Mouse (Mus musculus) neural tube, embryonic 15.5 days (tissue): Measurements from ENCODE around the gene Zfp784. TPM values are rescaled to one million over a fixed set of nuclear protein-coding genes. Genes with fewer than 3 reads are reported as not detected.
"Not testable (repeated sequence)": the region's sequence is repeated elsewhere in the genome, so short reads cannot be mapped to it uniquely, and the experiment has no call there.

Experiments
- ATAC-seq: fragments of 200-750 bp; cut with Nextera tagmentation; 2 replicates; pipeline ENCODE4 v1.8.0; 2017; ENCODE audit warnings: mild to moderate bottlenecking, moderate TSS enrichment, moderate library complexity; ENCODE audit not compliant: low FRiP score
- H3K27ac ChIP-seq: fragments of 300-500 bp; sonication (generic); replicated peaks from 2 replicates; pipeline ENCODE4 v1.5.1; 2015; ENCODE audit warnings: mild to moderate bottlenecking, inconsistent platforms
- H3K27me3 ChIP-seq: fragments of 300-500 bp; sonication (generic); replicated peaks from 2 replicates; pipeline ENCODE4 v1.6.1; 2015; ENCODE audit warnings: inconsistent platforms
- H3K36me3 ChIP-seq: fragments of 300-500 bp; sonication (generic); 2 replicates; pipeline ENCODE4 v1.6.1; 2015; ENCODE audit warnings: inconsistent platforms
- H3K4me1 ChIP-seq: fragments of 300-500 bp; sonication (generic); 2 replicates; pipeline ENCODE4 v1.6.1; 2015; ENCODE audit warnings: inconsistent platforms
- H3K4me2 ChIP-seq: fragments of 300-500 bp; sonication (generic); 2 replicates; pipeline ENCODE4 v1.6.1; 2015; ENCODE audit warnings: inconsistent platforms, mild to moderate bottlenecking, moderate library complexity
- H3K4me3 ChIP-seq: fragments of 300-500 bp; sonication (generic); replicated peaks from 2 replicates; pipeline ENCODE4 v1.5.1; 2015; ENCODE audit warnings: mild to moderate bottlenecking, inconsistent platforms
- H3K9ac ChIP-seq: fragments of 300-500 bp; sonication (generic); replicated peaks from 2 replicates; pipeline ENCODE4 v1.6.1; 2015; ENCODE audit warnings: mild to moderate bottlenecking, inconsistent platforms
- H3K9me3 ChIP-seq: fragments of 300-500 bp; sonication (generic); replicated peaks from 2 replicates; pipeline ENCODE4 v1.6.1; 2016; ENCODE audit warnings: inconsistent platforms
- WGBS: fragments of 180-500 bp; shearing (Covaris S2); methylation state at CpG from one replicate; pipeline ENCODE4 v1.1.7; 2015; ENCODE audit warnings: mixed read lengths; 5-methylcytosine and 5-hydroxymethylcytosine counted together
- polyA plus RNA-seq: library from polyadenylated mRNA; unstranded; fragments of >200 nt; fragmentation: Nextera tagmentation; extraction: Ambion mirVana; gene quantifications from 2 replicates; pipeline ENCODE4 v1.2.1, GENCODE M21; 2015

Gene Zfp784
- 7.7 and 9.0 TPM in 2 replicates for polyA plus RNA-seq

GRCm38 (mm10) chr7:5038109-5038732, at the start of gene Zfp784:
Zfp784 (minus strand) TSS chr7:5038446.
- ATAC-seq: peak; percentile 94
- Histone ChIP-seq H3K4me1 (peaks cover 22% of the 10 kb centered on the region), H3K9me3 (no peaks in the 10 kb centered on the region), H3K36me3 (peaks cover 24% of the 10 kb centered on the region), H3K9ac (peak within 1 kb of the TSS; percentile 74), H3K4me2 (peak within 1 kb of the TSS; percentile 68), H3K4me3 (peak within 1 kb of the TSS; percentile 61), H3K27ac (peak within 1 kb of the TSS; percentile 99), H3K27me3 (no peaks in the 10 kb centered on the region)
- WGBS: under 1% methylated on average over 48 of the region's 48 CpGs

DNA sequence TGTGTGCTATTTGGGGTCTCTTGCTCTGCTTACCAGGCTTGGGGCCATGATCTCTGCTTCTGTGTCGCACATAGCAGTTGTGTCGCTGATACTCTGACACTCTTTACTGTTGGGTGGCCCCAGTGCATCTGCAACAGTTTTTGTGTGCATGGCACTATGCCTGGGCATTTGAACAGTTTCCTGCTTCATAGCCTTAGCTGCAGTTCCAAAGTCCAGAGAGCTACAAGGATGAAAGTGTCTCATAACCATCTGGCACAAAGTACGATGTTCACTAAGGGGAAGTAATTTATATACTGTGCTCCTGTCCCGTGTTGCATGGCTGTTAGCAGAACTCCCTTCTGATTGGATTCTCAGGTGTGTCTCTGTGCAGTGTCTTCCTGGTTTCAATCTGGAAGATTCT, 49.6 kb upstream of the Zfp784 start:
- Histone ChIP-seq H3K4me2 (no peak overlapping the region), H3K27ac (no peak overlapping the region), H3K9ac (no peak overlapping the region), H3K36me3 (peaks cover 30% of the 10 kb centered on the region; the same call in 1 of the 2 replicates), H3K9me3 (no peaks in the 10 kb centered on the region), H3K4me3 (no peak overlapping the region), H3K4me1 (peaks cover 28% of the 10 kb centered on the region; the same call in 1 of the 2 replicates), H3K27me3 (no peaks in the 10 kb centered on the region)
- no peak for ATAC-seq
- WGBS: 87% methylated on average over 4 of the region's 4 CpGs

- ATAC-seq: no peak
- H3K36me3 ChIP-seq: peaks cover 24% of the 10 kb centered on the region; the same call in 1 of the 2 replicates
- 63% methylated on average over 5 of the region's 5 CpGs for WGBS
Observed at GRCm38 (mm10) chr7:5086921-5087440, 48.7 kb upstream of the Zfp784 start.

DNA sequence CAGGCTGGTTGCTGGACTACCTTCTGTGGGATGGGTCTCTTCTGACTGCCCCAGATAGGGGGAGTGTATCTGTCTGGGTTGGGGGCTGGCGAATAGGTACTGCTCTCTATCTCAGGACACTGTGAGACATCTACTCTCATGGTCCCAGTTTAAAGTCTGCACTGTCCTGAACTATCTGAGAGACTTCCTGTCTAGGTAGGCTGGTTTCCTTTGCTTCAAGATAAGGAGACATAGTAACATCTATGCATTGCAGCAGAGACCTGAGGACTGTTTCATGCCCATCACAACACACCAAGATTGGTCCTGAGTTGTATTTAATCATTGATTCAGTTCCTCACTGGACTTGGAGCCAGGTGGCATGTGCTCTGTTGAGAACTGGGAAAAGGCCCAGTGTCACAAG, 47.3 kb upstream of the Zfp784 start:
- Histone ChIP-seq H3K4me1 (peaks cover 49% of the 10 kb centered on the region), H3K4me2 (no peak overlapping the region), H3K27me3 (no peaks in the 10 kb centered on the region), H3K9ac (no peak overlapping the region), H3K36me3 (peaks cover 15% of the 10 kb centered on the region; the same call in 1 of the 2 replicates), H3K4me3 (no peak overlapping the region), H3K9me3 (no peaks in the 10 kb centered on the region), H3K27ac (no peak overlapping the region)
- 100% methylated on average over 1 of the region's 1 CpGs for WGBS
- no peak for ATAC-seq

More at GRCm38 (mm10) chr7:5086921-5087440, 48.7 kb upstream of the Zfp784 start:
- no peak overlapping the region for H3K9ac ChIP-seq
- peaks cover 35% of the 10 kb centered on the region for H3K4me1 ChIP-seq
- no peak overlapping the region for H3K4me3 ChIP-seq
- H3K27ac ChIP-seq: no peak overlapping the region
- H3K9me3 ChIP-seq: no peaks in the 10 kb centered on the region
- no peak overlapping the region for H3K4me2 ChIP-seq
- H3K27me3 ChIP-seq: no peaks in the 10 kb centered on the region

- peaks cover 49% of the 10 kb centered on the region for H3K4me1 ChIP-seq
Observed at GRCm38 (mm10) chr7:5083325-5084105, 45.3 kb upstream of the Zfp784 start.

DNA sequence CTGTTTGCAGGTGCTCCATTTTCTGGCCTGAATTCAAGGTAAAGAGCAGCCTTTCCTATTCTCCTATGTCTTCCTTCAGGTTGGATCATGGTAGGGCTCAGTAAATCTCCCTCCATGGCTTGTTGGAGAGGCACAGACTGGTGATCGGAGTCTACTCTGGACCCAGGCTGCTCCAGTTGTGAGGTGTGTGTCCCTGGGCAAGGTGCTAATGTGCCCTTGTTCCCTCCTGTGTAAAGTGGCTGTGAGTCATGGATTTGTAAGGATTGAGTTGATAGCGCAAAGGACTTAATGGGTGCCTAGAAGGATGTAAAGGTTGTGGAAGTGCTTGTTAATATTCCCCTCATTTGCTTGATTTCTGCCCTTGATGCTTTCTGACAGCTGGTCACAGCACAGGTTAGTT, 43.7 kb upstream of the Zfp784 start:
- H3K36me3 ChIP-seq: peaks cover 29% of the 10 kb centered on the region
- H3K4me1 ChIP-seq: peaks cover 38% of the 10 kb centered on the region
- H3K4me2 ChIP-seq: peak overlapping the region; percentile 67
- no peaks in the 10 kb centered on the region for H3K9me3 ChIP-seq
- WGBS: 94% methylated on average over 2 of the region's 2 CpGs
- no peak for ATAC-seq
- no peak overlapping the region for H3K27ac ChIP-seq
- peak overlapping the region; percentile 94; the same call in 1 of the 2 replicates for H3K4me3 ChIP-seq
- no peak overlapping the region for H3K9ac ChIP-seq
- no peaks in the 10 kb centered on the region for H3K27me3 ChIP-seq

More at GRCm38 (mm10) chr7:5083325-5084105, 45.3 kb upstream of the Zfp784 start:
- Histone ChIP-seq H3K9ac (no peak overlapping the region), H3K27me3 (no peaks in the 10 kb centered on the region), H3K9me3 (no peaks in the 10 kb centered on the region), H3K36me3 (peaks cover 14% of the 10 kb centered on the region), H3K27ac (no peak overlapping the region), H3K4me3 (no peak overlapping the region), H3K4me2 (no peak overlapping the region)
- WGBS: 93% methylated on average over 18 of the region's 18 CpGs
- no peak for ATAC-seq

DNA sequence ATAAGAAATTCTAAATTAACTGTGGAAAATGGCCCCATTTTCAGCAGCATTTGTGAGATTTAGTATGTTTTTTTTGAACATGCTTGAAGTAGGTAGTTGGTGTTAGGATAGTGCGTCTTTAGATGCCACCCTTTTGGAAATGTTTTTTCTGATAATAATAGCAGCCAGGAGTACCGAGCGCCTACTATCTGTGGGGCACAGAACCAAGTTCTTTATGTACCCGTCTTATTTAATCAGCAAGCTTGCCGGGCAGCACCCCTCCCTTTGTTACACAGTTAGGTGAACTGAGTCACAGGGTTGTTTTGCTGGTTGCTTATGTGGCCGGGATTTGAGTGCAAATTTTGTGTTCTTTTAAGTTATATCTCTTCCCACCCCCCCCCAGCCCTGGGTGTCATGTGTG, 43.0 kb upstream of the Zfp784 start:
- 80% methylated on average over 6 of the region's 6 CpGs for WGBS
- no peak for ATAC-seq
- Histone ChIP-seq H3K27me3 (no peaks in the 10 kb centered on the region), H3K4me2 (peak overlapping the region; percentile 67), H3K27ac (0 out of 2 replicates have a peak overlapping the region, but pooled peaks have one; percentile 88), H3K9me3 (no peaks in the 10 kb centered on the region), H3K4me1 (peaks cover 37% of the 10 kb centered on the region), H3K9ac (peak overlapping the region; percentile 96), H3K36me3 (peaks cover 36% of the 10 kb centered on the region), H3K4me3 (peak overlapping the region; percentile 94)

GRCm38 (mm10) chr7:5080815-5081214, 42.6 kb upstream of the Zfp784 start:
- Histone ChIP-seq H3K4me2 (peak overlapping the region; percentile 67), H3K4me3 (peak overlapping the region; percentile 94), H3K4me1 (peaks cover 37% of the 10 kb centered on the region), H3K36me3 (peaks cover 39% of the 10 kb centered on the region), H3K9me3 (no peaks in the 10 kb centered on the region), H3K27me3 (no peaks in the 10 kb centered on the region), H3K27ac (peak overlapping the region; percentile 88), H3K9ac (peak overlapping the region; percentile 96)
- 17% methylated on average over 6 of the region's 6 CpGs for WGBS
- no peak for ATAC-seq

DNA sequence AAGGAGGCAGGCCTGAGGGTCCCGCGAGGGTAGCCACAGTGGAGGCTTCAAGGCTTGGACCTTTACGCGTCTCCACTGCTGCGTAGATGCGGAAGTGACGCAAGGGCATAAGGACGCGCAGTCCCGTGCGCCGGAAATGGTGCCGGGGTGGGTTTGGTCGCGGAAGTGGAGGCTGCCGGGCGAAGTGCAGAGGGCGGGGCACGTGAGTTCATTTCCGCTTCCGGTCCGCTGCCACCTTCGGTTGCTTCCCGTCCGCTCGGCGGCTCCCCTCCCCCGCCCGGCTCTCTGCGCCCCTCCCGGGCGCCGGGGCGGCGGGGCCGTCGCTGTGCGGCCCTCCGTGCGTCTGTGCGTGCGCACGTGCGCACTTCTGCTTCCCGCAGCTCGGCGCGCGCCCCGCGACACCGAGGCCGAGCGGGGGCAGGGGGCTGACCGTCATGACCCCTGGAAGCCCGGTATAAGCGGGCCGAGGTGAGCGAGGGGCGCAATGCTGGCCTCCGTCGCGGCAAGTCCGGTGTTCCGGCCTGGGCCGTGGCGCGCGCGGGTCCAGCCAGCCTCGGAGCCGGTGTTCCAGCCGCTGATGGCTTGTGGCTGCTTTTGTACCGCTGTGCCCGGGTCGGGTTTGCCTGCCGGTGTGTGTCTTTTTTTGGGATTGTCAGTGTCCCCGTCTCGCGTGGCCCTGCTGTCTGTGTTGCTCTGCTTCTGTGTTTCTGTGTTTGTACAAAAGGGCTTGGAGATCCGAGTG, 41.9 kb upstream of the Zfp784 start, which contains the start of gene Epn1:
Gene Epn1 (plus strand): TSS at position 226 of the 742 bp plus-strand sequence.
- Histone ChIP-seq H3K27me3 (no peaks in the 10 kb centered on the region), H3K4me1 (peaks cover 32% of the 10 kb centered on the region), H3K9me3 (no peaks in the 10 kb centered on the region), H3K36me3 (peaks cover 39% of the 10 kb centered on the region), H3K9ac (peak within 1 kb of the TSS; percentile 96), H3K4me3 (peak within 1 kb of the TSS; percentile 94), H3K4me2 (peak within 1 kb of the TSS; percentile 67), H3K27ac (peak within 1 kb of the TSS; percentile 88)
- ATAC-seq: peak; percentile 96
- under 1% methylated on average over 78 of the region's 81 CpGs for WGBS

- H3K4me3 ChIP-seq: peak overlapping the region; percentile 94
- peak overlapping the region; percentile 88 for H3K27ac ChIP-seq
- 51% methylated on average over 10 of the region's 13 CpGs for WGBS
- ATAC-seq: peak; percentile 48
- H3K4me2 ChIP-seq: peak overlapping the region; percentile 67
- not testable (repeated sequence) for H3K9me3 ChIP-seq, H3K27me3 ChIP-seq
- peak overlapping the region; percentile 96; the same call in 1 of the 2 replicates for H3K9ac ChIP-seq
- H3K4me1 ChIP-seq: peaks cover 30% of the 10 kb centered on the region
- H3K36me3 ChIP-seq: peaks cover 46% of the 10 kb centered on the region
Observed at GRCm38 (mm10) chr7:5079365-5080009, 41.2 kb upstream of the Zfp784 start.

DNA sequence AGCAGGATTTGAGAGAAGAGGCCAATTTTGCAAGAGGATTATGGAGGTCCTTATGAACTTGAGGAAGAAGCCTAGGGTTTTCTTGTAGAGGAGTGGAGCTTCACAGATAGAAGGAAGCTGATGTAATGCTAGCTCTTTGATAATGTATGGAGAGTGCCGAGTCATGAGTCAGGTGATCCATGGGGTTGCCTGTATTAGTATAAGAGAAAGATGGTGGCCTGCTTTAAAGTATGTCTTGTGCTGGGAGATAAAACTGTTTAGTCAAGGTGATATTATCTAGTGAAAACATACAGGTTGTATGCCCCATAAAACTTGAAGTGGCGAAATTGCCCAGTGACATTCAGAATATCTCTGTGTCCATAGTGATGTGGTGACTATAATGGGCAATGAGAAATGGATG, 38.7 kb upstream of the Zfp784 start:
- Histone ChIP-seq H3K4me2 (no peak overlapping the region), H3K36me3 (peaks cover 63% of the 10 kb centered on the region), H3K4me1 (peaks cover 13% of the 10 kb centered on the region), H3K9me3 (no peaks in the 10 kb centered on the region), H3K27me3 (no peaks in the 10 kb centered on the region), H3K4me3 (no peak overlapping the region), H3K27ac (no peak overlapping the region), H3K9ac (no peak overlapping the region)
- WGBS: 87% methylated on average over 2 of the region's 2 CpGs
- no peak for ATAC-seq
